Mouse (Mus musculus): ENCODE measurements at regions not wholly inside any gene's neighbourhood (a gene's known extent, or its start where the extent isn't known, plus 50 kb on each side); places are given as distances from the start of the nearest gene placed in this dataset.

- no peak for TF ChIP-seq CTCF (IDR thresholded peaks at IDR 0.05; ENCODE audit: low read depth)
- TF ChIP-seq EP300 (IDR thresholded peaks at IDR 0.05; ENCODE audit: low read depth) = no peak
These were observed 226.7 kb downstream of the Nfkbiz start for GRCm38 (mm10) chr16:55612001-55612400.
